Mouse (Mus musculus): ENCODE measurements around the gene Pappa. TPM values are rescaled to one million over a fixed set of nuclear protein-coding genes. Genes with fewer than 3 reads are reported as not detected.

Gene Pappa
- polyA plus RNA-seq, 1 experiment = 0.22 TPM

DNA sequence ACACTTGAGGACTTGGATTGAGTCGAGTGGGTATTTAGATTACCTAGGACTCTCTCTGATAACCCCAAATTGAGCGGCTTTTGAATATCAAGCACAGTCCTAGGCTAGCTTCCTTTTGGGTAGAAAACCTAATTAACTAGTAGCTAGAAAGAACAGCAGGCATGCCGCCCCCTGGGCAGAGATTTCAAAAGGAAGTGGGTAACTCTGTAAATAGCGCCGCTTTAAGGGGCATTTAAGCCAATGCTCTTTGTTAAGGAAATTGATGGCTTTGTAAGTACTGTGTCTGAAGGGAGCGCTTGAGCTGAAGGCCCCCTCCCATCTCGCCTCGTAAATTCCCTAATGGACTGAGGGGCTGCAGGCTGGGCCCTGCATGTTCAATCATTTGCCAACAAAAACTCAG is 128.2 kb downstream of the Pappa start:
- 13% methylated on average over 8 of the region's 8 CpGs for WGBS
- DNase-seq (ENCODE audit: low read depth, low spot score) = no peak

- DNase-seq (ENCODE audit: low read depth, low spot score) = no peak
- 79% methylated on average over 1 of the region's 1 CpGs for WGBS
These were observed 130.1 kb downstream of the Pappa start for GRCm38 (mm10) chr4:65254073-65254472.

DNA sequence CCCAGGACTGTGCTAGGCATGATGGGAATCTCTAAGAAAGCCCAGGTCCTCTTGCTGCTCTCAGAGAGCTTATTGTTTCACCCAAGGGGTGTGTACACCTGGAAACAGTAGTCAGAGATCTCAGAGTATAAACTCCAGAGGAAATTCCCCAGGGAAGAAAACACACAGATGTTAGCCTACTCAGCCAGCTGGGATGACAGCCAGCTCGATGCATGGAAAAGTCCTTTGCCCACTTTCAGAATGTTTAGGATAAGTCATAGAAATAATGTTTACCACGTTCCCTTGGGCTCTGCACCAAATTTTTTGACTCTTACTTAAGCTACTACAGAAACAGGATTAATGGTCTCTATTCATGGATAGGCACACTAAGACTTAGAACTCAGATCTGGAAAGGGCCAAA is 143.1 kb downstream of the Pappa start:
- no peak for DNase-seq (ENCODE audit: low read depth, low spot score)

DNA sequence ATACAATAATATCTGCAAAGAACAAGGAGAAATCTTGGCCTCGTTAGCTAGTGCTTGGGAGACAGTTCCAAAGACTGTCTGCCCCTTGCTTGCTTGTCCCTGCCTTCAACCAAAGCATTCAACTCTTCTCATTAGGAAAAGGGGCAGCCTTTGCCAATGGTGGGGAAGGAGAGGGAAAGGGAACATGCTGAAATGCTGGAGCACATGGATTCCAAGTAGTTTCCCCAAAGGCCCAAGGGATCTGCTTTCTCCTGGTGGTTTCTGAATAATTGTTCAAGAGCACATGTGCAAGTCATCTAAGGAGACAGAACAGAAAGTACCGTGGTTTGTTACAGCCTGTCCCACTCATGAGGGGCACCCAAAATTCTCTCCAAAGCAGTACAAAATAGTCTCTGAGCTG is 146.0 kb downstream of the Pappa start:
- 64% methylated on average over 2 of the region's 2 CpGs for WGBS
- DNase-seq (ENCODE audit: low read depth, low spot score) = no peak

More for the DNA sequence above, 143.1 kb downstream of the Pappa start:
- WGBS = 55% methylated on average over 2 of the region's 2 CpGs

DNA sequence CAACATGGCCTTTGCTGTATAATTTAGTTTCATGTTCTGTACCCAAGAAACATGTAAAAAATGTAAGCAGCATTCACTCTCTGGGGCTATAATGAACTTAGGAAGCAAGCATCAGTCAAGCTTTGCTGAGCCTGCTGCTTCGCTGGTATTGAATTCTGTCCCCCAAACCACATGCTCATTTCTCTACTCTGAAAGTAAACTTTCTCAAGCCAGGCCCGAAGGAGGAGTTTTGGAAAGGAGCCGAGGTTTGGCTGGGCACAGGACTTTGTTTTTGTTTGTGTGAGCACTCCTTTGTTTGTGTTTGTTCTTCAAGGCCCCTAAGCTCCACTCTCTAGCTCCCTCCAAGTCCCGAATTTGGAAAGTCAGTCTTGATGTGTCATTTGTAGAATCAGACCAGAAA is 148.3 kb downstream of the Pappa start:
- no peak for DNase-seq (ENCODE audit: low read depth, low spot score)
- WGBS = 36% methylated on average over 4 of the region's 4 CpGs

GRCm38 (mm10) chr4:65273299-65273851 is 149.4 kb downstream of the Pappa start:
- WGBS = 93% methylated on average over 1 of the region's 1 CpGs
- DNase-seq (ENCODE audit: low read depth, low spot score) = no peak

GRCm38 (mm10) chr4:65278451-65279271 is 154.7 kb downstream of the Pappa start:
- no peak for DNase-seq (ENCODE audit: low read depth, low spot score)
- 82% methylated on average over 10 of the region's 10 CpGs for WGBS

DNA sequence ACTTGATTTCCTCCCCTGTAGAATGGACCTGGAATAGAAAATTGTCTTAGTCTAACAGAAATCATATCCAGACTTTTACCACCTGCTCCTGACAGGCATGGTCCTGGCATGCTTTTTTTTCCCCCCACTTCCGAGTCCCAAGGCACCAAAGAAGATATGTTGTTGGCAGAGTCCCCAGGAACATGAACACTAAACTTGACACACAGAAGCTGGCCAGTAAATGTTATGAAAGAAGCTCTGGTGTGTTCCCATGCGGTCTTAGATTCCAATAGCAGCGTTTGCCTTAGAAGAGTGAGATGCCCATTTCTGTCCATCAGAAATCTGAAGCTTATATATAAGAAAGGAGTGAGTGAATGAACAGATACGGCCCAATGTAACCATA is 155.3 kb downstream of the Pappa start:
- 63% methylated on average over 4 of the region's 4 CpGs for WGBS

DNA sequence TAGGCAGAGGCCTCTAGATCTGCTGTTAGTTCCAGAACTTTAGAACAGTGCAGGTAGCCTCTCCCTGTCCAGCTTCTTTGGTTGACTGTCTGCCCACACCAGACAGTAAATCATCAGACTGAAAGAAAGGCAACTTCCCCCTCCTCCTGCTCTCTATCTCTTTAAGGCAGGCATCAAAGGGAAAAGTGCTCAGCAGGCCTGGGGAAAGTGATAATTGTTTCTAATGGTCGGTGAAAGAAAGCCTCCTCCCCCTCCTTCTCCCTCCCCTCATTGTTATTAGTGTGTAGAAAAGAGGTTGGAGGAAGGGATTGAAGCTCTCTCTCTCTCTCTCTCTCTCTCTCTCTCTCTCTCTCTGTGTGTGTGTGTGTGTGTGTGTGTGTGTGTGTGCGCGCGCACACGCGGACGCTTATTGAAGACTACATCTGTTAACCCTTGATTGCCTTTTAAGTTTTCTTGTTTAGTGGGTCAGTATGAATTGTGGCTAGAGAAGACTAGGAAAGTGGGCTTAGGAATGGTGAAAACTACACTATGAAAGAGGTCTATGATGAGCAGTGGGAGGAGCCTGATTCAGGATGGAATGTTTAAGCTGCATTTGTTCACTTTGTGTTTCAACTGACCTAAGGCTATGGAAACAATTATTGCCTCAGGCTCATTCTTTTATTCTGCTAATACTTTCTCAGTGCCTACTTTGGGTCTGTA is 156.2 kb downstream of the Pappa start:
- WGBS = 28% methylated on average over 7 of the region's 7 CpGs
- no peak for DNase-seq (ENCODE audit: low read depth, low spot score)

More for the DNA sequence above, 155.3 kb downstream of the Pappa start:
- DNase-seq (ENCODE audit: low read depth, low spot score) = no peak

- DNase-seq (ENCODE audit: low read depth, low spot score) = no peak
These were observed 156.9 kb downstream of the Pappa start for GRCm38 (mm10) chr4:65280888-65281287.

DNA sequence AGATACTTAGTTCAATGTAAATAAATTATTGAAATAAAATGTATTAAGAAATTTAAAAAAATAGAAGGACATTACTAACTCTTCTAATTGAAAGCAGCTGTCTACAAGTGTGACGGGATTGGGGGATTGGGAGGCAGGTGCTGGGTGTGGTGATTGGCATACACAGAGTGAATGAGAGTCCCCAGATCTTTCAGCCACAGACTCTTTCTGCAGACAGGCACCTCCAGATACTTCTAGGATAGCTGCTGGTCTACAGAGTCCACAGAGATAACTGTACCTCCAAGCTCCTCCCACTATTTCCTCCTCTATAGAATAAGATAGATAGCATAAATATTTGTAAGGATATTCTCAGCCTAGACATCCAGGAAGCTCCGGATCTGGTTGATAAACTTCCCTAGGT is 159.6 kb downstream of the Pappa start:
- no peak for DNase-seq (ENCODE audit: low read depth, low spot score)
- WGBS = 83% methylated on average over 2 of the region's 2 CpGs

- no peak for DNase-seq (ENCODE audit: low read depth, low spot score)
- 36% methylated on average over 1 of the region's 1 CpGs for WGBS
These were observed 161.2 kb downstream of the Pappa start for GRCm38 (mm10) chr4:65285165-65285564.

DNA sequence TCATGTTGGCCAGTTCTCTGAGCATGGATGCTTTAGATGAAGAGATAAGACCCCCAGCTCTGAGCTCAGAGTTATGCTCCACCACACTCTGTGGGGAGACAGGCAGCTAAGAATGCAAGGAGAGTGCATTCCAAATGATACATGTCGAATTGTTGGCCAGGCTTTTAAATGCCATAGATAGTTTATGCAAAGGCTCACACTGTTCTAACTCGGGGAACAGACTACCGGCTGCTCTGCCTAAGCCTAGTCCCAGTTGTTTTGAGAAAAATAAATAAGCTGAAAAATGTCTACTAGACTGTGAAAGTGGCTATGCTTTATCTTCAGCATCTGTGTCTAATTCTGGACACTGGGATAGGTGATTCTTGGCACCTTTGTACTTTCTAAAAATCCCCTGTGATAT is 165.3 kb downstream of the Pappa start:
- no peak for DNase-seq (ENCODE audit: low read depth, low spot score)
- 52% methylated on average over 3 of the region's 3 CpGs for WGBS

DNA sequence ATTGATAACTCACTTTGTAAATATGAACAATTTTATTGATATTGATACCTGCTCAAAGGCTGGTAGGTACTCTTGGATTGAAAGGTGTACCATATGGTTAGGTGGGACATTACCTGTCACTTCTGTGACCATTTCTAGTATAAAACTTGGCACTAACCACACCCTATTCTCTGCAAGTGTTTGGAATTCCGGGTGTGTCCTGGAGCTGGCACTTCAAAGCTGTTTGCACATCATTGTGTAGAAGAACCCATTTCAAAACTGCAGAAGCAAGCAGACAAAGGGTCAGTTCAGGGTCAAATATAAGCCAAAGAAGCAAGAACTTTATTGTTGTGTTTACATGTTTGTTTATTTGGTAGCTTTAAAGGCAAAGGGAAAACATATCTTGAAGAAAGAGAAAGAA is 171.8 kb downstream of the Pappa start:
- DNase-seq (ENCODE audit: low read depth, low spot score) = no peak
- WGBS = 33% methylated on average over 1 of the region's 1 CpGs

GRCm38 (mm10) chr4:65296356-65296967 is 172.5 kb downstream of the Pappa start:
- WGBS = 70% methylated on average over 7 of the region's 7 CpGs
- DNase-seq (ENCODE audit: low read depth, low spot score) = no peak

DNA sequence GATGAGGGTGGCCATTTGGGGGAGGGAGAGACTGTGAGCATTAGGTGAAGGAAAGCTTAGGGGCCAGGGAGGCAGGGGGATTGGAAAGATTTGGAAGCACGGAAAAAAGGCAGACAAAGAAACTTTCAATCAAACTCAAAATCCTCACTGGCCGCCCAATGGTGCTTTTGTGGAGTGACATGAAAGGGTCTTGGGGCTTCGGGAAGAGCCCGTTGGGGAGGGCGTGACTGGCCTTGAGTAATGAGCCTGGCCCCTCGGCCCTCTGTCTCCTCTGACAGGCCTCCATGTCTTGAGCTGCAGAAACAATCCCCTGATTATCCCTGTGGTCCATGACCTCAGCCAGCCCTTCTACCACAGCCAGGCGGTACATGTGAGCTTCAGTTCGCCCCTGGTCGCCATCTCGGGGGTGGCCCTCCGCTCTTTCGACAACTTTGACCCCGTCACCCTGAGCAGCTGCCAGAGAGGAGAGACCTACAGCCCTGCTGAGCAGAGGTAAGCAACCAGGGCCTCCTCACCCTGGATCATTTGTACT is 173.1 kb downstream of the Pappa start:
- WGBS = 76% methylated on average over 13 of the region's 13 CpGs
- DNase-seq (ENCODE audit: low read depth, low spot score) = no peak

DNA sequence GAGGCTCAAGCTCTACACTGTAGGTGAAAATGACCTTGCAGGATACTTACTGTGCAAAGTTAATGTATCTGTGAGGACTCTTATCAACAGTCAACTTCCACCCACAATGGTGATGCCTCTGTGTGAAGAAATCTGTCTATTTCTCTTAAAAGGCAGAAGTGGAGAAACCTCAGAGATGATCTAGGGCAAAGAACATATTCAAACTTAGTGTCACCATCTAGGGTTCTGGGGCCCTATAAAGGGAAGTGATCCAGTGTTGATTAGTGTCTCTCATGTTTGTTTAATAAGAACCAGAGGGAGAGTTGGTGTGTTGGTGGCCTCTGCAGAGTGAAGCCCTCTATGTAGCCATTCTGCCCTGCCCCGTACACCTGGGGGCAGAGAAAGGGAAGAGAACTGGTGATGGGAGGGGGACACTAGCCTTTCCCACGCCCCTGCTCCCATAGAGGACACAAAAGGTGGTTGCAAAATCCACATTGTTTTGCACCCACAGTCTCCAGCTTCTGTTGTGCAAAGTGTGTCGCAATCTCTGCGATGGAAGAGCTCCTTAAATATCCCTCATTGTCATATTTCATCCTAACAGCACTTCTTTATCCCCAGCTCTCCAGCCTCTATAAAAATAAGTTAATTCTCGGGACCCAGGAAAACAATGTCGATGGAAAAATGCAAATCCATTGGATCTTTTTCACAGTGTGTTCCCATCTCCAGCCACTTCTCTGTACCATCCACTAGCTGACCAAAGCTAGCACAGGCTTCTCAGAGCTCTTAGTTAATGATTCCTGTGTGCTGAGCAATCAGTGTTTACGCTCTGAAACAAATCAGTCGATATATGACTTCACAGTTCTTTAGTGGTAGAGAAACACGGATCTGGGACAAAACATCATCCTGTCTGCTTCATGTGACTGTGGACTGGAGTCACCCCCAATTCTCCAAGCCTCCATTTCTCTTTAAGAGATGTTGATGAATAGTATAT is 174.5 kb downstream of the Pappa start:
- 49% methylated on average over 9 of the region's 9 CpGs for WGBS
- no peak for DNase-seq (ENCODE audit: low read depth, low spot score)

- 68% methylated on average over 1 of the region's 1 CpGs for WGBS
- DNase-seq (ENCODE audit: low read depth, low spot score) = no peak
These were observed 175.4 kb downstream of the Pappa start for GRCm38 (mm10) chr4:65299365-65299764.

DNA sequence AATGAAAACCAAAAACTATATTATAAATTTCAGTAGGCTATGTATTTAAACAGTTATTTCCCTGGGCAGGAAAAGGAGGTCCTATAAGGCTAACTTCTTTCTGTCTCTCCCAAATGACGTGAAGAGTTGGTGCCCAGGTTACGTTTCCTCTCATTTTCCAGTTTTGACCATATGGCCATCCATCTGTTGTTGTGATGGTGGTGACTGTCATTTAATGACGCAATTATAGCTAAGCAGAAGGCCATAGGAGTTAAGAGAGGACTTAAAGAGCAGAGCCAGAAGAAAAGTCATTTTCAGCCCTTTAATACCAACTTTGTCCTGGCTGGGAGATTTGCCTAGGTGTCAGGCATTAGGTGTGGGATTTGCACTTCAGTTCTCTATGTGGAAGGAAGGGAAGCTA is 176.5 kb downstream of the Pappa start:
- DNase-seq (ENCODE audit: low read depth, low spot score) = no peak
- 86% methylated on average over 3 of the region's 3 CpGs for WGBS

All from large intestine, adult 2 months (tissue).